Comparison of ENCODE assay signal across 24 mouse cellular contexts in genomic region chr6:124588771-124589170, GRCm38 (mm10). TPM values are rescaled to one million over a fixed set of nuclear protein-coding genes. Genes with fewer than 3 reads are reported as not detected.
A peak's percentile ranks its signal among the peaks of the same experiment; 100 is the strongest.
DNase-seq lines count a peak whose midpoint lies in the region; ATAC-seq and TF ChIP-seq lines count a peak whose summit lies in the region.
"Had no signal": no experiment of that assay in that cellular context is flagged by ENCODE, and none has a peak within 500 bp of the region (broad histone marks: within the 10 kb centered on the region; RNA-seq: fewer than 3 reads in every experiment).

No protein-coding gene starts in this region.

- no peak overlapping the region for H3K27ac ChIP-seq in thymus, adult 2 months (ENCODE audit: control insufficient read depth, insufficient read depth, low read length)
- H3K27ac ChIP-seq: embryonic facial prominence, embryonic 10.5 days; forebrain, embryonic 10.5 days; heart, embryonic 10.5 days; hindbrain, embryonic 13.5 days; hindbrain, postnatal 0 days had no signal

- no peak for TF ChIP-seq POLR2A in thymus, adult 2 months (IDR thresholded peaks at IDR 0.05; ENCODE audit: control insufficient read depth, extremely low read depth, insufficient read depth, low read length, poor library complexity)

- no peaks in the 10 kb centered on the region for H3K27me3 ChIP-seq in thymus, adult 2 months (ENCODE audit: control insufficient read depth, insufficient read depth, low read length)
- H3K27me3 ChIP-seq: hindbrain, embryonic 13.5 days had no signal

- peak; percentile 39 for DNase-seq in adrenal gland, adult 8-10 months
- DNase-seq in adrenal gland, postnatal 10 days: no peak
- DNase-seq in 3T3-L1 (ENCODE audit: low read depth, low spot score): peak; percentile 93
- DNase-seq in Muller cell, postnatal 12 days (ENCODE audit: inconsistent ontology term): peak; percentile 50
- DNase-seq in fibroblast of lung, adult 2 months (ENCODE audit: low read depth): peak; percentile 9
- no peak for DNase-seq in thymus, adult 2 months
- DNase-seq: cerebellum, adult 11-12 months; cerebellum, adult 9-11 months; gastrocnemius, postnatal 36 days; heart, adult 18-20 months; heart, postnatal 14 days; kidney, adult 18-20 months had no signal

- TF ChIP-seq CTCF in thymus, adult 2 months (IDR thresholded peaks at IDR 0.05; ENCODE audit: borderline replicate concordance, control insufficient read depth, extremely low read depth, insufficient read depth, low read length, poor library complexity): no peak

- no peaks in the 10 kb centered on the region for H3K4me1 ChIP-seq in thymus, adult 2 months (replicated peaks; ENCODE audit: control insufficient read depth, insufficient read depth, low read length)
- H3K4me1 ChIP-seq: embryonic facial prominence, embryonic 10.5 days; forebrain, embryonic 10.5 days; heart, embryonic 10.5 days; hindbrain, embryonic 13.5 days had no signal

- no peak overlapping the region for H3K4me3 ChIP-seq in thymus, adult 2 months (ENCODE audit: control insufficient read depth, insufficient read depth, low read length)
- H3K4me3 ChIP-seq: embryonic facial prominence, embryonic 10.5 days; forebrain, embryonic 10.5 days; heart, embryonic 10.5 days; hindbrain, embryonic 13.5 days had no signal

- no peaks in the 10 kb centered on the region for H3K36me3 ChIP-seq in thymus, adult 2 months (ENCODE audit: control insufficient read depth, insufficient read depth, low read length)
- H3K36me3 ChIP-seq: embryonic facial prominence, embryonic 10.5 days; forebrain, embryonic 10.5 days; heart, embryonic 10.5 days; hindbrain, embryonic 13.5 days had no signal

- ATAC-seq in megakaryocyte-erythroid progenitor cell, adult 5-6 weeks (replicated peaks; ENCODE audit: low FRiP score, low TSS enrichment, poor library complexity, severe bottlenecking): no peak
- ATAC-seq: forebrain, embryonic 14.5 days; hindbrain, postnatal 0 days had no signal

RNA-seq across cellular contexts. Expression of gene C1rb, which starts 18.7 kb away (rescaled TPM):
- total RNA-seq in adrenal gland, adult 8-10 months (2022): 10 to 100 TPM in 2 of 4 experiments, 1 to 10 TPM in 2; 5.9 to 19.1 (median 12.4) TPM
- total RNA-seq in adrenal gland, postnatal 10 days (2021): 1 to 10 TPM; 4.7 to 5.1 TPM
- not detected in 2 replicates for polyA plus RNA-seq in thymus, adult 2 months (2012; rRNA removed)
- total RNA-seq in megakaryocyte-erythroid progenitor cell, adult 5-6 weeks (2014; fragmentation: Nextera tagmentation): not detected in 2 replicates
- not detected in 2 replicates for total RNA-seq in megakaryocyte-erythroid progenitor cell, adult 5-6 weeks (2017)
- total RNA-seq: CH12.LX; hematopoietic stem cell, adult 5-6 weeks; hindbrain, postnatal 0 days had no signal
- polyA plus RNA-seq: embryonic facial prominence, embryonic 10.5 days; embryonic facial prominence, embryonic 14.5 days; forebrain, embryonic 10.5 days; forebrain, embryonic 14.5 days; heart, embryonic 10.5 days; heart, embryonic 14.5 days; hindbrain, embryonic 13.5 days; hindbrain, postnatal 0 days; intestine, embryonic 14.5 days had no signal

RNA-seq across cellular contexts. Expression of gene C1s1, which starts 46.6 kb away (rescaled TPM):
- 100 to 1,000 TPM in 1 of 4 experiments, 10 to 100 TPM in 3; 46.9 to 107 (median 72.7) TPM for total RNA-seq in adrenal gland, adult 8-10 months (2022)
- 100 to 1,000 TPM in 1 of 2 experiments, 10 to 100 TPM in 1; 76.9 to 105 TPM for total RNA-seq in adrenal gland, postnatal 10 days (2021)
- polyA plus RNA-seq in thymus, adult 2 months (2012; rRNA removed): 17.3 and 26.8 TPM in 2 replicates
- not detected in 2 replicates for total RNA-seq in megakaryocyte-erythroid progenitor cell, adult 5-6 weeks (2014; fragmentation: Nextera tagmentation)
- not detected in 2 replicates for total RNA-seq in megakaryocyte-erythroid progenitor cell, adult 5-6 weeks (2017)
- total RNA-seq: hematopoietic stem cell, adult 5-6 weeks had no signal

RNA-seq across cellular contexts. Expression of gene C1s2, which starts 47.1 kb away (rescaled TPM):
- 1 to 10 TPM; 1.8 to 4.1 (median 3.0) TPM for total RNA-seq in adrenal gland, adult 8-10 months (2022)
- total RNA-seq in adrenal gland, postnatal 10 days (2021): 1 to 10 TPM; 2.5 to 4.2 TPM
- 0.08 and 0.13 TPM in 2 replicates for polyA plus RNA-seq in thymus, adult 2 months (2012; rRNA removed)
- not detected in 2 replicates for total RNA-seq in megakaryocyte-erythroid progenitor cell, adult 5-6 weeks (2014; fragmentation: Nextera tagmentation)
- total RNA-seq in megakaryocyte-erythroid progenitor cell, adult 5-6 weeks (2017): not detected in 2 replicates
- total RNA-seq: hematopoietic stem cell, adult 5-6 weeks; hindbrain, postnatal 0 days had no signal
- polyA plus RNA-seq: embryonic facial prominence, embryonic 10.5 days; heart, embryonic 10.5 days; heart, embryonic 14.5 days; intestine, embryonic 14.5 days had no signal

Comparison
In these comparisons a context has a peak if more than half of its experiments do, and no peak if none do; other contexts are left out.
1. DNase-seq: peak in adrenal gland, adult 8-10 months (single experiment), 3T3-L1 (single experiment), Muller cell, postnatal 12 days (single experiment) and fibroblast of lung, adult 2 months (single experiment); none in adrenal gland, postnatal 10 days (single experiment) and thymus, adult 2 months (single experiment).
2. RNA of gene C1rb, which starts 18.7 kb away (total RNA-seq): 5.9 to 19.1 TPM in adrenal gland, adult 8-10 months and 4.7 to 5.1 TPM in adrenal gland, postnatal 10 days; not detected in megakaryocyte-erythroid progenitor cell, adult 5-6 weeks; every median in the first group is over 4 times any median in the second.
3. RNA of gene C1s1, which starts 46.6 kb away (total RNA-seq): 76.9 to 105 TPM in adrenal gland, postnatal 10 days and 46.9 to 107 TPM in adrenal gland, adult 8-10 months; not detected in megakaryocyte-erythroid progenitor cell, adult 5-6 weeks; every median in the first group is over 10 times any median in the second.